Mouse (Mus musculus): Measurements from ENCODE around the gene Atf3. TPM values are rescaled to one million over a fixed set of nuclear protein-coding genes. Genes with fewer than 3 reads are reported as not detected.
A peak's percentile ranks its signal among the peaks of the same experiment; 100 is the strongest.
"Not testable (repeated sequence)": the region's sequence is repeated elsewhere in the genome, so short reads cannot be mapped to it uniquely, and the experiment has no call there.

The Atf3 gene
- total RNA-seq, 2 experiments from 2014 or later, result 4.2 to 11.0 TPM

DNA sequence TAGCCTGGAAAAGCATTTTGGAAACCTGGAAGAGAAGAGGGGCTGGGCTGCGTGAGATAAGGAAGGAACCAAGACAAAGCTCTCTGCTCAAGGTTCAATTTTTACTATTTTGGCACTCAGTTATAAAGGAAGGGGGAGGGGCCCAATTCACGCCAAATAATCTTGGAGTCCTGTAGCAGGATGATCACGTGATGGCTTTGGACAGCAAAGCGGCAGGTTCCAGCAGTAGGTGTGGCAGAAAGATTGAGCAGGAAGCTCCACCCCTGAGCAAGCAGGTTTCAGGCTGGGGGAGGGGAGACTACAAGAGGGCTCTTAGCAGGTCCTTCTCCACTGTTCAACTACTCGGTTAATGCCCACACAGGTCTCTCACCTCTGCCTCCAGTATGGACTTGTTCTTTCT is 68.3 kb downstream of the Atf3 start:
- not testable (repeated sequence) for DNase-seq

DNA sequence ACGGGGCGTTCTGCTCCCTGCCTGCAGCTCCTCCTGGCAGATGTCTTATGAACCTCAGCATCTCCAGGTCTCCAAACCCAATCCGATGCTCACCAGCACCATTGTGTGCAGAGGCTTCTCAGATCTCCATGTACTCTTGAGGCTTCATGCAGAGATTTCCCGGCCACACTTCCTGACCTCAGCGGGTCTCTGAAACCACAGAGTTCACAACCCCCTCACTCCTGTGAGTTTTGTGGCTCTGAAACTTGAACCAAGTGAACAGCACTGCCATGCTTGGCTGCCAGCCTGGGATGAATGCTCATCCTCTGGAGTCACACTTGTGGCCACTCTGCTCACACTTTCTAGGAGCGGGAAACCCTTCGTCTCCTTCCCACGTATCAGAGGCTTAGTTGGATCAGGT is 76.9 kb downstream of the Atf3 start:
- DNase-seq, result no peak

DNA sequence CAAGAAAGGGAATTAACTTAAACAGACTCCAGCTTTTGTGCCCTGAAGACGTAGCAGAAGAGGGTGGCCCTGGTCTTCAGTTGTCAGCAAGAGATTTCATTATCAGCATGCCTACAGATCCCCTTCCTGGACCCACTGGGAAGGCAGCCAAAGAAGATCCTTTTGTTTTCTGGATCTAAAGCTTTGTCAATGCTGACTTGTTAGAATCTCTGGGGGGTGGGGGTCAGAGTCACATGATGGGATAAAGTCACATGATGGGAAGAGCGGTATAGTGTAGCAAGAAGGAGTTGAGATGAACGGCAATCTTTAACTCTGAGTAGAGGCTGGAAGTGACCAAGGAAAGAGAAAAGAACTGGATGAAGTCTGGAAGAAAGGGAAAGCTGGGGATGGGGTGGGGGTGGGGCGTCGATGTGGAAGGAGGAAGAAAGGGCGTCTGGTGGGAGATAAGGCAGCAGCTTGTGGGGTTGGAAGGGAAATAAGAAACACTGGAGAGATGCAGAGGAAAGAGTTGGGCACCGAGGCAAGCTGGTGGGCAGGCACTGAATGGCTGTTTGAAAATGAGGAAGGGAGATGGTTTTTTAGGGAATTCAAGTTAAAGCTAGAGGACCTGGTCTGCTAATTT is 78.9 kb downstream of the Atf3 start:
- no peak for DNase-seq

DNA sequence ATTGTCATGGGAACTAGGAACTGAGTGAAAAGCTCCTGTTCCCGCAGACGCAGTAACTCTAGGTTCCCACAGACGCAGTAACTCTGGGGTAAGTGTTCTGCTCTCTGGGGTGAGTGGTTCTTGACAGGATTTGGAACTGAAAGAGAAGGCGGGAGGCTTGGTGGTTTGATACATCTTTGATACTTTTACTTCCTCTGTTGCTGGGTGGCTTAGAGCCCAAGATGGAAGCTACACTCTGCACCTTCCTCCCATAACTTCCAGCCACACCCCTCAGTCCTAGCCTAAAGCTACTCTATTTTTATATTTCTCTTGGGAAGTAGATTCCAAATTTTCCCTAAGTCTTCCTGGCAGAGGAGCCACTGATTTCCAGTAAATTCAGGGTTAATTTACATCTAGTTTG is 79.4 kb downstream of the Atf3 start:
- no peak for DNase-seq

DNA sequence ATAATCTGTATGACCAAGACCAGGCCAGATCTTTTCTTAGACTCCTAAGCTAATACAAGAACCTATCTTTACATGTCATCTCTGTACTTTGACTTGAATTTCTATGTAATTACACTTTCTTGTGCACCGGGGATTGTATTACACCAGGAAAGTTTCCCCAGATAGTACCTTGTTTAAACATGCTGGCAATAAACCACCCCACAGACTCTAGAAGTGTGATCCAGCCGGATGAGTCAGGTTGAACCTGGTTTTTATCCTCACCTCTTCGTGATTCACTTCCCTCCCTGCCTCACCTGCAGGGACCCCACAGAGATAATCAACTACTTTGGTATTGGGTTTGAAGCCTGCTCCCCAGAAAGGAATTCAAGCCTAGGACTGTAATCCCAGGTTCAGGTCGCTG is 82.4 kb downstream of the Atf3 start:
- DNase-seq, result no peak

DNA sequence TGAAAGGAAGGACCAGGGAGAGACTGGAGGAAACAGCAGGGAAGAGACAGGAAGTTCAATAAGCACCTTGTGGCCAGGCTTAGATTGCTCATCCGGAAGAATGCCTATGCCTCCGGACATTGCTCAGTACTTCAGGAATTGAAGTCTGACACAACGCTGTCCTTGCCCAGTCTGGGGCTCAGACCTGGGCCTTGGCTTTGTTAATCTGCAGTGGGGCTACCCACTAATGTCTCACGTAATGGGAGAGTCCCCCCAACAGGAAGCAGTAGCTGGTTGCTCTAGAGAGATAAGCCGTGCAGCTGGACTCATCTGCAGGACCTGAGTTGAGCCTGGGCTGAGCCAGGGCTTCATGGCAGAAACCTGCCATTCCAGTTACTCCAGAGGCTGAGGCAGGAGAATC is 84.9 kb downstream of the Atf3 start:
- no peak for DNase-seq

DNA sequence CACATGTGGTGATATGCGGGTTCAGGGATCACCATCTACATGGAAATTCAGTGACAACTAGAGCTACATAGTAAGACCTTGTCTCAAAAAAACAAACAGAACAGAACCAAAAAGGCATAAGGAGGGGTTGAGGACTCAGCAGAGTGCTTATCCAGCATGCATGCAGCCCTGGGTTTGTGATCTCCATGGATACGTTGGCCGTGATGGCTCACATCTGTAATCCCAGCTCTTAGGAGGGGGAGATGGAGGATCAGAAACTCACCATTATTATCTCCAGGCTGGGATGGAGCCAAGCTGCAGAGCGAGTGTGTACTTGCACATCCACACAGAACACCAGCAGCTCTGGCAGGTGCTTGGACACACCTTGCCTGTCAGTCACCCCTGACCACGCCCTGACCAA is 85.6 kb downstream of the Atf3 start:
- no peak for DNase-seq

GRCm38 (mm10) chr1:191131692-191132091 is 86.1 kb downstream of the Atf3 start:
- no peak for DNase-seq

GRCm38 (mm10) chr1:191125811-191126638 is 91.8 kb downstream of the Atf3 start:
- DNase-seq, result peak; percentile 77 to 86

GRCm38 (mm10) chr1:191124288-191124687 is 93.6 kb downstream of the Atf3 start:
- no peak for DNase-seq

DNA sequence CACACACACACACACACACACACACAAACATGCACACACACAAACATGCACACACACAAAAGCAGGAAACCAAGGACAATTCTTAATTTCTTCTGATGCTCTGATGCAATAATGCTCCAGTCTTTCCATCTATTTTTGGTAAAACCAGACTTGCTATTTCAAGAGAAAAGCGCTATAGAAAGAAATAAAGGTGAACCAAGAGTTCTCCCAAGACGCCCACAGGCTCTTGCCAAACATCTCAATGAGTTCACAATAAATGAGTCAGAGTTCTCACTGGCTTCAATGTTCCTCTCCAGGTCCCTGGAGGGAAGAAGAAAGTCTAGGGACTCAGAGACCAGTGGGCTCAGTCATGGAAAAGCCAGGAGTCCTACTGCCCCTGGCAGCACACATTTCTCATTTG is 94.1 kb downstream of the Atf3 start:
- no peak for DNase-seq

GRCm38 (mm10) chr1:191122744-191123143 is 95.1 kb downstream of the Atf3 start:
- DNase-seq, result no peak

Other genes with a start within 250 kb of the Atf3 start
- gene Vash2, start 238.7 kb downstream of the Atf3 start, total RNA-seq (2021), result under 1 TPM; 0.10 to 0.20 TPM
- 10 to 100 TPM; 15.5 to 16.7 TPM for gene Flvcr1, start 191.9 kb downstream of the Atf3 start, total RNA-seq (2021)
- gene Spata45, start 181.4 kb downstream of the Atf3 start, total RNA-seq (2021), result not detected
- gene Tatdn3, start 155.1 kb downstream of the Atf3 start, total RNA-seq (2021), result 10 to 100 TPM; 13.0 to 20.0 TPM
- 1 to 10 TPM in 1 of 2 experiments, under 1 TPM in 1; 0.95 to 1.6 TPM for gene Nsl1, start 155.0 kb downstream of the Atf3 start, total RNA-seq (2021)
- 1 to 10 TPM; 1.4 to 9.6 TPM for gene Batf3, start 120.2 kb downstream of the Atf3 start, total RNA-seq (2021)
- gene Fam71a, start 53.2 kb downstream of the Atf3 start, total RNA-seq (2021), result not detected
- 100 to 1,000 TPM in 1 of 2 experiments, 10 to 100 TPM in 1; 86.6 to 103 TPM for gene Nenf, start 100.2 kb upstream of the Atf3 start, total RNA-seq (2021)
- 1 to 10 TPM; 4.7 to 6.0 TPM for gene Tmem206, start 107.9 kb upstream of the Atf3 start, total RNA-seq (2021)
- 100 to 1,000 TPM; 192 to 197 TPM for gene Ppp2r5a, start 185.2 kb upstream of the Atf3 start, total RNA-seq (2021)

Data from adrenal gland, postnatal 36 days (tissue).